Mouse (Mus musculus) liver, postnatal 0 days (tissue): ENCODE measurements around the gene Glra4. TPM values are rescaled to one million over a fixed set of nuclear protein-coding genes. Genes with fewer than 3 reads are reported as not detected.

ENCODE experiments used
- ATAC-seq: fragments of 200-750 bp; cut with Nextera tagmentation; 2 replicates; pipeline ENCODE4 v1.8.0; 2017; ENCODE audit warnings: mild to moderate bottlenecking, moderate library complexity
- DNase-seq: peaks from one replicate; pipeline ENCODE4 v3.0.0-alpha.2; 2016
- H3K27ac ChIP-seq: fragments of 300-500 bp; sonication (generic); 2 replicates; pipeline ENCODE4 v1.5.1; 2014; ENCODE audit warnings: antibody characterized with exemption, moderate library complexity, mild to moderate bottlenecking, low read depth
- H3K27me3 ChIP-seq: fragments of 300-500 bp; sonication (generic); 2 replicates; pipeline ENCODE4 v1.6.1; 2014; ENCODE audit warnings: low read length, control low read depth, mixed read lengths; ENCODE audit not compliant: insufficient read depth
- H3K36me3 ChIP-seq: fragments of 300-500 bp; sonication (generic); replicated peaks from 2 replicates; pipeline ENCODE4 v1.6.1; 2014; ENCODE audit warnings: mild to moderate bottlenecking, control low read depth, low read length, moderate library complexity, mixed read lengths; ENCODE audit not compliant: insufficient read depth
- H3K4me1 ChIP-seq: fragments of 300-500 bp; sonication (generic); 2 replicates; pipeline ENCODE4 v1.6.1; 2014; ENCODE audit warnings: antibody characterized with exemption, mild to moderate bottlenecking, control low read depth; ENCODE audit not compliant: insufficient read depth
- H3K4me2 ChIP-seq: fragments of 300-500 bp; sonication (generic); 2 replicates; pipeline ENCODE4 v1.6.1; 2014; ENCODE audit warnings: low read depth, mild to moderate bottlenecking, low read length, moderate library complexity, mixed read lengths
- H3K4me3 ChIP-seq: fragments of 300-500 bp; sonication (generic); 2 replicates; pipeline ENCODE4 v1.5.1; 2014; ENCODE audit warnings: low read depth, low read length
- H3K9ac ChIP-seq: fragments of 300-500 bp; sonication (generic); replicated peaks from 2 replicates; pipeline ENCODE4 v1.6.1; 2014; ENCODE audit warnings: mild to moderate bottlenecking, moderate library complexity
- H3K9me3 ChIP-seq: fragments of 300-500 bp; sonication (generic); 2 replicates; pipeline ENCODE4 v1.6.1; 2016; ENCODE audit warnings: mild to moderate bottlenecking, control low read depth, low read length, mixed read lengths
- CTCF ChIP-seq: sonication (generic); IDR thresholded peaks from 2 replicates; pipeline ENCODE4 v1.5.1; 2016; ENCODE audit warnings: antibody characterized with exemption, low read depth
- EP300 ChIP-seq: IDR thresholded peaks from 2 replicates; pipeline ENCODE4 v1.6.1; 2016; ENCODE audit warnings: antibody characterized with exemption, low read depth, mild to moderate bottlenecking
- WGBS: fragments of 180-500 bp; shearing (Covaris S2); extraction: QIAGEN DNeasy Blood & Tissue Kit; methylation state at CpG from one replicate; pipeline ENCODE4 v1.1.7; 2014; ENCODE audit not compliant: insufficient replicate concordance; 5-methylcytosine and 5-hydroxymethylcytosine counted together
- polyA plus RNA-seq: library from polyadenylated mRNA; unstranded; fragments of >200 nt; fragmentation: Nextera tagmentation; extraction: Ambion mirVana; gene quantifications from 2 replicates; pipeline ENCODE4 v1.2.1, GENCODE M21; 2015

Gene Glra4
- polyA plus RNA-seq, 1 experiment from 2014 or later = not detected

GRCm38 (mm10) chrX:136789446-136789845 lies 9.5 kb upstream of the Glra4 start:
- 75% methylated on average over 4 of the region's 4 CpGs for WGBS
- H3K4me3 ChIP-seq = no peak overlapping the region
- no peak overlapping the region for H3K27ac ChIP-seq
- no peak for DNase-seq
- ATAC-seq = no peak
- H3K9me3 ChIP-seq = no peaks in the 10 kb centered on the region
- no peak overlapping the region for H3K4me2 ChIP-seq
- H3K27me3 ChIP-seq = peaks cover 2% of the 10 kb centered on the region; the same call in 1 of the 2 replicates
- TF ChIP-seq CTCF = no peak
- no peak for TF ChIP-seq EP300
- H3K4me1 ChIP-seq = no peaks in the 10 kb centered on the region
- H3K9ac ChIP-seq = no peak overlapping the region
- H3K36me3 ChIP-seq = no peaks in the 10 kb centered on the region

GRCm38 (mm10) chrX:136779262-136779661 lies 679 bp downstream of the Glra4 start:
- Histone ChIP-seq H3K36me3 (no peaks in the 10 kb centered on the region), H3K27ac (no peak overlapping the region), H3K4me1 (no peaks in the 10 kb centered on the region), H3K9ac (no peak overlapping the region), H3K4me3 (no peak overlapping the region), H3K9me3 (no peaks in the 10 kb centered on the region), H3K4me2 (no peak overlapping the region), H3K27me3 (0 out of 2 replicates have a peak, but pooled peaks cover 2% of the 10 kb centered on the region)
- 58% methylated on average over 2 of the region's 2 CpGs for WGBS
- no peak for ATAC-seq
- DNase-seq = no peak
- TF ChIP-seq CTCF = no peak
- no peak for TF ChIP-seq EP300

- ATAC-seq (no peak), DNase-seq (no peak)
- H3K9ac ChIP-seq = no peak overlapping the region
- no peaks in the 10 kb centered on the region for H3K4me1 ChIP-seq
- 0 out of 2 replicates have a peak, but pooled peaks cover 2% of the 10 kb centered on the region for H3K27me3 ChIP-seq
- H3K27ac ChIP-seq = no peak overlapping the region
- no peaks in the 10 kb centered on the region for H3K9me3 ChIP-seq
- 73% methylated on average over 3 of the region's 3 CpGs for WGBS
- no peak overlapping the region for H3K4me2 ChIP-seq
- no peak overlapping the region for H3K4me3 ChIP-seq
- no peaks in the 10 kb centered on the region for H3K36me3 ChIP-seq
- TF ChIP-seq CTCF = no peak
- TF ChIP-seq EP300 = no peak
Observed at GRCm38 (mm10) chrX:136778046-136778445, 1.9 kb downstream of the Glra4 start.

- WGBS = 56% methylated on average over 1 of the region's 1 CpGs
Observed at GRCm38 (mm10) chrX:136773035-136773434, 6.9 kb downstream of the Glra4 start.

GRCm38 (mm10) chrX:136761103-136762074 lies 18.6 kb downstream of the Glra4 start:
- Histone ChIP-seq H3K4me1 (no peaks in the 10 kb centered on the region), H3K9ac (no peak overlapping the region), H3K27me3 (no peaks in the 10 kb centered on the region), H3K9me3 (no peaks in the 10 kb centered on the region), H3K36me3 (no peaks in the 10 kb centered on the region), H3K4me3 (no peak overlapping the region), H3K4me2 (no peak overlapping the region), H3K27ac (no peak overlapping the region)
- 65% methylated on average over 11 of the region's 11 CpGs for WGBS
- TF ChIP-seq EP300 (no peak), CTCF (peak; percentile 46)
- ATAC-seq (no peak), DNase-seq (no peak)

More at GRCm38 (mm10) chrX:136773035-136773434, 6.9 kb downstream of the Glra4 start:
- H3K4me2 ChIP-seq = no peak overlapping the region
- no peak overlapping the region for H3K27ac ChIP-seq
- no peak for ATAC-seq
- no peaks in the 10 kb centered on the region for H3K4me1 ChIP-seq
- no peak overlapping the region for H3K9ac ChIP-seq
- H3K4me3 ChIP-seq = no peak overlapping the region
- H3K27me3 ChIP-seq = no peaks in the 10 kb centered on the region
- H3K36me3 ChIP-seq = no peaks in the 10 kb centered on the region
- no peak for DNase-seq
- TF ChIP-seq EP300 (no peak), CTCF (no peak)
- H3K9me3 ChIP-seq = no peaks in the 10 kb centered on the region

GRCm38 (mm10) chrX:136755464-136755863 lies 24.5 kb downstream of the Glra4 start:
- no peak for DNase-seq
- WGBS = 82% methylated on average over 3 of the region's 3 CpGs
- no peak for ATAC-seq
- TF ChIP-seq EP300 (no peak), CTCF (no peak)
- Histone ChIP-seq H3K36me3 (0 out of 2 replicates have a peak, but pooled peaks cover 4% of the 10 kb centered on the region), H3K9me3 (no peaks in the 10 kb centered on the region), H3K9ac (no peak overlapping the region), H3K4me2 (no peak overlapping the region), H3K4me3 (no peak overlapping the region), H3K4me1 (no peaks in the 10 kb centered on the region), H3K27me3 (no peaks in the 10 kb centered on the region), H3K27ac (no peak overlapping the region)
